Mouse (Mus musculus): ENCODE data around the gene Olfr1164. TPM values are rescaled to one million over a fixed set of nuclear protein-coding genes. Genes with fewer than 3 reads are reported as not detected.

Olfr1164 gene
- polyA plus RNA-seq (2015; fragmentation: Nextera tagmentation; extraction: Ambion mirVana), result not detected in 2 replicates

- Histone ChIP-seq H3K36me3 (ENCODE audit: control insufficient read depth, insufficient read depth, low read length) (no peaks in the 10 kb centered on the region), H3K4me2 (ENCODE audit: low read length) (no peak within 1 kb of the TSS), H3K4me3 (ENCODE audit: low read length) (no peak within 1 kb of the TSS), H3K27ac (ENCODE audit: low read depth, low read length) (no peak within 1 kb of the TSS), H3K9me3 (ENCODE audit: control insufficient read depth, low read length) (no peaks in the 10 kb centered on the region), H3K27me3 (replicated peaks; ENCODE audit: control insufficient read depth, insufficient read depth, low read length) (no peaks in the 10 kb centered on the region), H3K9ac (ENCODE audit: low read depth, low read length) (no peak within 1 kb of the TSS), H3K4me1 (ENCODE audit: control insufficient read depth, insufficient read depth, low read depth, low read length) (no peaks in the 10 kb centered on the region)
- 70% methylated on average over 4 of the region's 4 CpGs for WGBS
- ATAC-seq, result no peak
Observed at GRCm38 (mm10) chr2:88093866-88094265, at the start of gene Olfr1164. Olfr1164 (minus strand) TSS chr2:88093966.

GRCm38 (mm10) chr2:88128172-88128571 is 34.4 kb upstream of the Olfr1164 start, which contains the start of gene Olfr1166:
Olfr1166 (minus strand) TSS chr2:88128272.
- no peaks in the 10 kb centered on the region for H3K36me3 ChIP-seq (ENCODE audit: control insufficient read depth, insufficient read depth, low read length)
- no peak for ATAC-seq
- H3K27ac ChIP-seq (ENCODE audit: low read depth, low read length), result no peak within 1 kb of the TSS
- H3K4me2 ChIP-seq (ENCODE audit: low read length), result no peak within 1 kb of the TSS
- H3K9me3 ChIP-seq (ENCODE audit: control insufficient read depth, low read length), result no peaks in the 10 kb centered on the region
- H3K4me3 ChIP-seq (ENCODE audit: low read length), result no peak within 1 kb of the TSS
- H3K4me1 ChIP-seq (ENCODE audit: control insufficient read depth, insufficient read depth, low read depth, low read length), result no peaks in the 10 kb centered on the region
- 85% methylated on average over 1 of the region's 1 CpGs for WGBS
- H3K9ac ChIP-seq (ENCODE audit: low read depth, low read length), result no peak within 1 kb of the TSS
- H3K27me3 ChIP-seq (replicated peaks; ENCODE audit: control insufficient read depth, insufficient read depth, low read length), result no peaks in the 10 kb centered on the region

GRCm38 (mm10) chr2:88071730-88072129 is 22.0 kb downstream of the Olfr1164 start, which contains the start of gene Olfr1163:
Olfr1163 (minus strand) TSS chr2:88071830.
- no peaks in the 10 kb centered on the region for H3K4me1 ChIP-seq (ENCODE audit: control insufficient read depth, insufficient read depth, low read depth, low read length)
- no peaks in the 10 kb centered on the region for H3K9me3 ChIP-seq (ENCODE audit: control insufficient read depth, low read length)
- no peak for ATAC-seq
- H3K27ac ChIP-seq (ENCODE audit: low read depth, low read length), result no peak within 1 kb of the TSS
- no peaks in the 10 kb centered on the region for H3K36me3 ChIP-seq (ENCODE audit: control insufficient read depth, insufficient read depth, low read length)
- no peak within 1 kb of the TSS for H3K4me2 ChIP-seq (ENCODE audit: low read length)
- H3K9ac ChIP-seq (ENCODE audit: low read depth, low read length), result no peak within 1 kb of the TSS
- H3K4me3 ChIP-seq (ENCODE audit: low read length), result no peak within 1 kb of the TSS
- H3K27me3 ChIP-seq (replicated peaks; ENCODE audit: control insufficient read depth, insufficient read depth, low read length), result no peaks in the 10 kb centered on the region

- Histone ChIP-seq H3K4me1 (ENCODE audit: control insufficient read depth, insufficient read depth, low read depth, low read length) (no peaks in the 10 kb centered on the region), H3K9ac (ENCODE audit: low read depth, low read length) (no peak overlapping the region), H3K4me2 (ENCODE audit: low read length) (no peak overlapping the region), H3K4me3 (ENCODE audit: low read length) (no peak overlapping the region), H3K36me3 (ENCODE audit: control insufficient read depth, insufficient read depth, low read length) (no peaks in the 10 kb centered on the region), H3K9me3 (ENCODE audit: control insufficient read depth, low read length) (no peaks in the 10 kb centered on the region), H3K27me3 (replicated peaks; ENCODE audit: control insufficient read depth, insufficient read depth, low read length) (no peaks in the 10 kb centered on the region), H3K27ac (ENCODE audit: low read depth, low read length) (no peak overlapping the region)
- WGBS, result 74% methylated on average over 2 of the region's 2 CpGs
- no peak for ATAC-seq
Observed at GRCm38 (mm10) chr2:88063587-88063986, 30.2 kb downstream of the Olfr1164 start.

GRCm38 (mm10) chr2:88051029-88051428 is 42.7 kb downstream of the Olfr1164 start, which contains the start of gene Olfr1162:
Olfr1162 (minus strand) TSS chr2:88051129.
- H3K4me1 ChIP-seq (ENCODE audit: control insufficient read depth, insufficient read depth, low read depth, low read length), result no peaks in the 10 kb centered on the region
- H3K4me3 ChIP-seq (ENCODE audit: low read length), result no peak within 1 kb of the TSS
- no peak within 1 kb of the TSS for H3K4me2 ChIP-seq (ENCODE audit: low read length)
- H3K9ac ChIP-seq (ENCODE audit: low read depth, low read length), result no peak within 1 kb of the TSS
- H3K36me3 ChIP-seq (ENCODE audit: control insufficient read depth, insufficient read depth, low read length), result no peaks in the 10 kb centered on the region
- no peak for ATAC-seq
- no peaks in the 10 kb centered on the region for H3K27me3 ChIP-seq (replicated peaks; ENCODE audit: control insufficient read depth, insufficient read depth, low read length)
- 82% methylated on average over 1 of the region's 1 CpGs for WGBS
- H3K27ac ChIP-seq (ENCODE audit: low read depth, low read length), result no peak within 1 kb of the TSS
- no peaks in the 10 kb centered on the region for H3K9me3 ChIP-seq (ENCODE audit: control insufficient read depth, low read length)

Other genes with a start within 250 kb of the Olfr1164 start
- gene Olfr1150-ps1, start 250.0 kb downstream of the Olfr1164 start, polyA plus RNA-seq (2015; fragmentation: Nextera tagmentation; extraction: Ambion mirVana), result not detected in 2 replicates
- gene Olfr1151, start 238.1 kb downstream of the Olfr1164 start, polyA plus RNA-seq (2015; fragmentation: Nextera tagmentation; extraction: Ambion mirVana), result not detected in 2 replicates
- gene Olfr1152, start 227.5 kb downstream of the Olfr1164 start, polyA plus RNA-seq (2015; fragmentation: Nextera tagmentation; extraction: Ambion mirVana), result 0.02 TPM in 1 of 2 replicates, not detected in the other
- gene Olfr1153, start 199.0 kb downstream of the Olfr1164 start, polyA plus RNA-seq (2015; fragmentation: Nextera tagmentation; extraction: Ambion mirVana), result not detected in 2 replicates
- gene Olfr1154, start 188.8 kb downstream of the Olfr1164 start, polyA plus RNA-seq (2015; fragmentation: Nextera tagmentation; extraction: Ambion mirVana), result not detected in 2 replicates
- gene Olfr1155, start 148.8 kb downstream of the Olfr1164 start, polyA plus RNA-seq (2015; fragmentation: Nextera tagmentation; extraction: Ambion mirVana), result not detected in 2 replicates
- not detected in 2 replicates for gene Olfr1156, start 140.9 kb downstream of the Olfr1164 start, polyA plus RNA-seq (2015; fragmentation: Nextera tagmentation; extraction: Ambion mirVana)
- gene Olfr1157, start 125.7 kb downstream of the Olfr1164 start, polyA plus RNA-seq (2015; fragmentation: Nextera tagmentation; extraction: Ambion mirVana), result not detected in 2 replicates
- not detected in 2 replicates for gene Olfr74, start 119.3 kb downstream of the Olfr1164 start, polyA plus RNA-seq (2015; fragmentation: Nextera tagmentation; extraction: Ambion mirVana)
- gene Olfr1158, start 103.9 kb downstream of the Olfr1164 start, polyA plus RNA-seq (2015; fragmentation: Nextera tagmentation; extraction: Ambion mirVana), result not detected in 2 replicates
- not detected in 2 replicates for gene Olfr1160, start 85.7 kb downstream of the Olfr1164 start, polyA plus RNA-seq (2015; fragmentation: Nextera tagmentation; extraction: Ambion mirVana)
- not detected in 2 replicates for gene Olfr1161, start 71.2 kb downstream of the Olfr1164 start, polyA plus RNA-seq (2015; fragmentation: Nextera tagmentation; extraction: Ambion mirVana)
- not detected in 2 replicates for gene Olfr73, start 56.3 kb downstream of the Olfr1164 start, polyA plus RNA-seq (2015; fragmentation: Nextera tagmentation; extraction: Ambion mirVana)
- gene Olfr1162, start 42.8 kb downstream of the Olfr1164 start, polyA plus RNA-seq (2015; fragmentation: Nextera tagmentation; extraction: Ambion mirVana), result not detected in 2 replicates
- not detected in 2 replicates for gene Olfr1163, start 22.1 kb downstream of the Olfr1164 start, polyA plus RNA-seq (2015; fragmentation: Nextera tagmentation; extraction: Ambion mirVana)
- not detected in 2 replicates for gene Olfr1166, start 34.3 kb upstream of the Olfr1164 start, polyA plus RNA-seq (2015; fragmentation: Nextera tagmentation; extraction: Ambion mirVana)
- gene Olfr1167, start 61.2 kb upstream of the Olfr1164 start, polyA plus RNA-seq (2015; fragmentation: Nextera tagmentation; extraction: Ambion mirVana), result not detected in 2 replicates
- gene Olfr1168, start 87.9 kb upstream of the Olfr1164 start, polyA plus RNA-seq (2015; fragmentation: Nextera tagmentation; extraction: Ambion mirVana), result not detected in 2 replicates
- gene Olfr1170, start 134.4 kb upstream of the Olfr1164 start, polyA plus RNA-seq (2015; fragmentation: Nextera tagmentation; extraction: Ambion mirVana), result not detected in 2 replicates
- not detected in 2 replicates for gene Olfr1173, start 185.9 kb upstream of the Olfr1164 start, polyA plus RNA-seq (2015; fragmentation: Nextera tagmentation; extraction: Ambion mirVana)
- gene Olfr1174-ps, start 221.2 kb upstream of the Olfr1164 start, polyA plus RNA-seq (2015; fragmentation: Nextera tagmentation; extraction: Ambion mirVana), result not detected in 2 replicates
- gene Olfr1175-ps, start 233.2 kb upstream of the Olfr1164 start, polyA plus RNA-seq (2015; fragmentation: Nextera tagmentation; extraction: Ambion mirVana), result not detected in 2 replicates
- not detected in 2 replicates for gene Olfr1176, start 242.8 kb upstream of the Olfr1164 start, polyA plus RNA-seq (2015; fragmentation: Nextera tagmentation; extraction: Ambion mirVana)